Mouse (Mus musculus) cortical plate, adult 2 months (tissue): ENCODE data around the gene Mbnl2. TPM values are rescaled to one million over a fixed set of nuclear protein-coding genes. Genes with fewer than 3 reads are reported as not detected.

Experiments
- H3K27ac ChIP-seq: fragments of 200-500 bp; 2 replicates; pipeline ENCODE4 v1.5.1; 2012; ENCODE audit warnings: low read length, control low read depth, inconsistent platforms; ENCODE audit not compliant: insufficient read depth
- H3K4me1 ChIP-seq: fragments of 200-500 bp; 2 replicates; pipeline ENCODE4 v1.6.1; 2011; ENCODE audit warnings: low read length; ENCODE audit not compliant: control insufficient read depth, insufficient read depth
- H3K4me3 ChIP-seq: fragments of 200-500 bp; 2 replicates; pipeline ENCODE4 v1.5.1; 2011; ENCODE audit warnings: mild to moderate bottlenecking, low read length, control low read depth; ENCODE audit not compliant: insufficient read depth
- CTCF ChIP-seq: fragments of 200-500 bp; IDR thresholded peaks from 2 replicates; pipeline ENCODE4 v1.5.1; 2011; ENCODE audit warnings: mild to moderate bottlenecking, control low read depth, low read length; ENCODE audit not compliant: insufficient read depth; ENCODE audit errors: extremely low read depth
- POLR2A ChIP-seq: fragments of 200-500 bp; IDR thresholded peaks from 2 replicates; pipeline ENCODE4 v1.6.1; 2011; ENCODE audit warnings: mild to moderate bottlenecking, low read length, control low read depth; ENCODE audit not compliant: insufficient read depth; ENCODE audit errors: extremely low read depth
- polyA plus RNA-seq: library from polyadenylated mRNA; depleted of rRNA; stranded (reverse); fragments of >200 nt; gene quantifications from 2 replicates; pipeline ENCODE4 v1.2.3, GENCODE M21; 2012

Mbnl2 gene
- polyA plus RNA-seq, 1 experiment: 148 TPM

- TF ChIP-seq POLR2A (no peak), CTCF (peak; percentile 7; the same call in 1 of the 2 replicates)
- no peak overlapping the region for H3K4me3 ChIP-seq
- H3K27ac ChIP-seq: no peak overlapping the region
Observed at GRCm38 (mm10) chr14:120432773-120433172, 157.3 kb downstream of the Mbnl2 start.

GRCm38 (mm10) chr14:120433931-120434398 lies 158.5 kb downstream of the Mbnl2 start:
- TF ChIP-seq CTCF (no peak), POLR2A (no peak)
- Histone ChIP-seq H3K4me1 (peaks cover 2% of the 10 kb centered on the region), H3K27ac (no peak overlapping the region), H3K4me3 (no peak overlapping the region)

More at GRCm38 (mm10) chr14:120432773-120433172, 157.3 kb downstream of the Mbnl2 start:
- peaks cover 2% of the 10 kb centered on the region for H3K4me1 ChIP-seq

GRCm38 (mm10) chr14:120434831-120435230 lies 159.4 kb downstream of the Mbnl2 start:
- TF ChIP-seq POLR2A (no peak), CTCF (no peak)
- no peak overlapping the region for H3K27ac ChIP-seq
- peaks cover 2% of the 10 kb centered on the region for H3K4me1 ChIP-seq
- H3K4me3 ChIP-seq: no peak overlapping the region

- H3K27ac ChIP-seq: no peak overlapping the region
- no peak for TF ChIP-seq POLR2A
- no peak for TF ChIP-seq CTCF
- H3K4me1 ChIP-seq: no peaks in the 10 kb centered on the region
- H3K4me3 ChIP-seq: no peak overlapping the region
Observed at GRCm38 (mm10) chr14:120440716-120441115, 165.2 kb downstream of the Mbnl2 start.

- TF ChIP-seq POLR2A (no peak), CTCF (no peak)
- Histone ChIP-seq H3K4me1 (no peaks in the 10 kb centered on the region), H3K4me3 (no peak overlapping the region), H3K27ac (no peak overlapping the region)
Observed at GRCm38 (mm10) chr14:120441256-120441655, 165.8 kb downstream of the Mbnl2 start.

GRCm38 (mm10) chr14:120441836-120442235 lies 166.4 kb downstream of the Mbnl2 start:
- TF ChIP-seq CTCF (no peak), POLR2A (no peak)
- no peak overlapping the region for H3K27ac ChIP-seq

GRCm38 (mm10) chr14:120454221-120454620 lies 178.8 kb downstream of the Mbnl2 start:
- H3K4me3 ChIP-seq: no peak overlapping the region
- H3K4me1 ChIP-seq: no peaks in the 10 kb centered on the region
- no peak overlapping the region for H3K27ac ChIP-seq
- TF ChIP-seq POLR2A: no peak

More at GRCm38 (mm10) chr14:120441836-120442235, 166.4 kb downstream of the Mbnl2 start:
- Histone ChIP-seq H3K4me3 (no peak overlapping the region), H3K4me1 (no peaks in the 10 kb centered on the region)

- no peak for TF ChIP-seq CTCF
- TF ChIP-seq POLR2A: no peak
- Histone ChIP-seq H3K4me1 (no peaks in the 10 kb centered on the region), H3K4me3 (no peak overlapping the region)
Observed at GRCm38 (mm10) chr14:120463938-120464727, 188.7 kb downstream of the Mbnl2 start.

GRCm38 (mm10) chr14:120466816-120467215 lies 191.3 kb downstream of the Mbnl2 start:
- no peak overlapping the region for H3K27ac ChIP-seq

More at GRCm38 (mm10) chr14:120463938-120464727, 188.7 kb downstream of the Mbnl2 start:
- H3K27ac ChIP-seq: no peak overlapping the region

More at GRCm38 (mm10) chr14:120466816-120467215, 191.3 kb downstream of the Mbnl2 start:
- no peak for TF ChIP-seq POLR2A
- no peak for TF ChIP-seq CTCF
- Histone ChIP-seq H3K4me1 (no peaks in the 10 kb centered on the region), H3K4me3 (no peak overlapping the region)
